Mouse (Mus musculus): Measurements from ENCODE around the gene Calm4. TPM values are rescaled to one million over a fixed set of nuclear protein-coding genes. Genes with fewer than 3 reads are reported as not detected.
"Not testable (repeated sequence)": the region's sequence is repeated elsewhere in the genome, so short reads cannot be mapped to it uniquely, and the experiment has no call there.

Gene Calm4
- polyA plus RNA-seq (2015; fragmentation: Nextera tagmentation; extraction: Ambion mirVana) = 0.20 and 0.64 TPM in 2 replicates

GRCm38 (mm10) chr13:3837312-3837807, at the start of gene Calm4:
Gene Calm4, plus strand, starts transcription at chr13:3837757.
- H3K4me2 ChIP-seq; H3K9me3 ChIP-seq (replicated peaks); H3K36me3 ChIP-seq; H3K9ac ChIP-seq; ATAC-seq (replicated peaks; ENCODE audit: insufficient number of reproducible peaks, insufficient read depth, low FRiP score, low read depth); H3K27me3 ChIP-seq; H3K4me3 ChIP-seq; H3K27ac ChIP-seq; H3K4me1 ChIP-seq (replicated peaks): not testable (repeated sequence)

GRCm38 (mm10) chr13:3788588-3788987, 49.0 kb upstream of the Calm4 start:
- ATAC-seq (replicated peaks; ENCODE audit: insufficient number of reproducible peaks, insufficient read depth, low FRiP score, low read depth) = no peak
- Histone ChIP-seq H3K4me3 (no peak overlapping the region), H3K27ac (no peak overlapping the region), H3K9me3 (replicated peaks) (no peaks in the 10 kb centered on the region), H3K9ac (no peak overlapping the region), H3K27me3 (no peaks in the 10 kb centered on the region), H3K4me2 (no peak overlapping the region), H3K36me3 (no peaks in the 10 kb centered on the region), H3K4me1 (replicated peaks) (peaks cover 6% of the 10 kb centered on the region)
- WGBS = 82% methylated on average over 2 of the region's 2 CpGs

GRCm38 (mm10) chr13:3789531-3789930, 48.0 kb upstream of the Calm4 start:
- Histone ChIP-seq H3K27me3 (no peaks in the 10 kb centered on the region), H3K36me3 (no peaks in the 10 kb centered on the region), H3K9ac (no peak overlapping the region), H3K4me2 (no peak overlapping the region), H3K4me1 (replicated peaks) (peaks cover 6% of the 10 kb centered on the region), H3K9me3 (replicated peaks) (no peaks in the 10 kb centered on the region), H3K27ac (no peak overlapping the region), H3K4me3 (no peak overlapping the region)
- ATAC-seq (replicated peaks; ENCODE audit: insufficient number of reproducible peaks, insufficient read depth, low FRiP score, low read depth) = no peak
- WGBS = 71% methylated on average over 2 of the region's 2 CpGs

- Histone ChIP-seq H3K4me1 (replicated peaks) (peaks cover 12% of the 10 kb centered on the region), H3K9me3 (replicated peaks) (no peaks in the 10 kb centered on the region), H3K4me2 (no peak overlapping the region), H3K9ac (no peak overlapping the region), H3K27ac (no peak overlapping the region), H3K36me3 (no peaks in the 10 kb centered on the region), H3K27me3 (no peaks in the 10 kb centered on the region), H3K4me3 (no peak overlapping the region)
- no peak for ATAC-seq (replicated peaks; ENCODE audit: insufficient number of reproducible peaks, insufficient read depth, low FRiP score, low read depth)
- WGBS = 71% methylated on average over 4 of the region's 4 CpGs
Observed at GRCm38 (mm10) chr13:3796649-3797048, 40.9 kb upstream of the Calm4 start.

GRCm38 (mm10) chr13:3798751-3799150, 38.8 kb upstream of the Calm4 start:
- no peaks in the 10 kb centered on the region for H3K36me3 ChIP-seq
- no peak overlapping the region for H3K4me2 ChIP-seq
- H3K4me3 ChIP-seq = no peak overlapping the region
- no peak for ATAC-seq (replicated peaks; ENCODE audit: insufficient number of reproducible peaks, insufficient read depth, low FRiP score, low read depth)
- no peaks in the 10 kb centered on the region for H3K27me3 ChIP-seq
- H3K27ac ChIP-seq = no peak overlapping the region
- H3K9me3 ChIP-seq (replicated peaks) = no peaks in the 10 kb centered on the region
- H3K4me1 ChIP-seq (replicated peaks) = peaks cover 12% of the 10 kb centered on the region
- no peak overlapping the region for H3K9ac ChIP-seq

GRCm38 (mm10) chr13:3799386-3799785, 38.2 kb upstream of the Calm4 start:
- Histone ChIP-seq H3K36me3 (no peaks in the 10 kb centered on the region), H3K27ac (peak overlapping the region; percentile 47; the same call in 1 of the 2 replicates), H3K4me1 (replicated peaks) (peaks cover 12% of the 10 kb centered on the region), H3K27me3 (no peaks in the 10 kb centered on the region), H3K9ac (no peak overlapping the region), H3K4me3 (no peak overlapping the region), H3K4me2 (peak overlapping the region; percentile 16; the same call in 1 of the 2 replicates), H3K9me3 (replicated peaks) (no peaks in the 10 kb centered on the region)
- 21% methylated on average over 3 of the region's 3 CpGs for WGBS
- ATAC-seq (replicated peaks; ENCODE audit: insufficient number of reproducible peaks, insufficient read depth, low FRiP score, low read depth) = no peak

- H3K4me3 ChIP-seq = no peak within 1 kb of the TSS
- no peaks in the 10 kb centered on the region for H3K27me3 ChIP-seq
- no peaks in the 10 kb centered on the region for H3K9me3 ChIP-seq (replicated peaks)
- H3K36me3 ChIP-seq = no peaks in the 10 kb centered on the region
- no peak for ATAC-seq (replicated peaks; ENCODE audit: insufficient number of reproducible peaks, insufficient read depth, low FRiP score, low read depth)
- H3K4me1 ChIP-seq (replicated peaks) = peaks cover 12% of the 10 kb centered on the region
- no peak within 1 kb of the TSS for H3K27ac ChIP-seq
- 84% methylated on average over 13 of the region's 13 CpGs for WGBS
- H3K4me2 ChIP-seq = no peak within 1 kb of the TSS
- H3K9ac ChIP-seq = no peak within 1 kb of the TSS
Observed at GRCm38 (mm10) chr13:3804186-3804585, 33.4 kb upstream of the Calm4 start, which contains the start of gene Calml3. Gene Calml3, minus strand, starts transcription at chr13:3804316.

GRCm38 (mm10) chr13:3805132-3805531, 32.4 kb upstream of the Calm4 start:
- no peak overlapping the region for H3K27ac ChIP-seq

GRCm38 (mm10) chr13:3805638-3806037, 31.9 kb upstream of the Calm4 start:
- Histone ChIP-seq H3K9me3 (replicated peaks) (no peaks in the 10 kb centered on the region), H3K27me3 (no peaks in the 10 kb centered on the region), H3K27ac (peak overlapping the region; percentile 35; the same call in 1 of the 2 replicates), H3K36me3 (no peaks in the 10 kb centered on the region), H3K9ac (no peak overlapping the region), H3K4me2 (no peak overlapping the region), H3K4me3 (no peak overlapping the region), H3K4me1 (replicated peaks) (peaks cover 6% of the 10 kb centered on the region; the same call in 1 of the 2 replicates)
- 61% methylated on average over 5 of the region's 5 CpGs for WGBS
- ATAC-seq (replicated peaks; ENCODE audit: insufficient number of reproducible peaks, insufficient read depth, low FRiP score, low read depth) = 0 out of 2 replicates have a peak, but pooled peaks have one; percentile 35

More at GRCm38 (mm10) chr13:3805132-3805531, 32.4 kb upstream of the Calm4 start:
- Histone ChIP-seq H3K4me2 (no peak overlapping the region), H3K4me3 (no peak overlapping the region), H3K4me1 (replicated peaks) (peaks cover 6% of the 10 kb centered on the region), H3K9ac (no peak overlapping the region), H3K9me3 (replicated peaks) (no peaks in the 10 kb centered on the region), H3K36me3 (no peaks in the 10 kb centered on the region), H3K27me3 (no peaks in the 10 kb centered on the region)
- 50% methylated on average over 2 of the region's 2 CpGs for WGBS
- no peak for ATAC-seq (replicated peaks; ENCODE audit: insufficient number of reproducible peaks, insufficient read depth, low FRiP score, low read depth)

- Histone ChIP-seq H3K9me3 (replicated peaks) (no peaks in the 10 kb centered on the region), H3K4me3 (no peak overlapping the region), H3K27ac (no peak overlapping the region), H3K9ac (no peak overlapping the region), H3K36me3 (no peaks in the 10 kb centered on the region), H3K4me1 (replicated peaks) (no peaks in the 10 kb centered on the region), H3K27me3 (no peaks in the 10 kb centered on the region), H3K4me2 (no peak overlapping the region)
- ATAC-seq (replicated peaks; ENCODE audit: insufficient number of reproducible peaks, insufficient read depth, low FRiP score, low read depth) = no peak
- 77% methylated on average over 7 of the region's 7 CpGs for WGBS
Observed at GRCm38 (mm10) chr13:3807131-3807827, 30.3 kb upstream of the Calm4 start.

- Histone ChIP-seq H3K9ac (no peak overlapping the region), H3K4me3 (no peak overlapping the region), H3K4me1 (replicated peaks) (no peaks in the 10 kb centered on the region), H3K4me2 (no peak overlapping the region), H3K27me3 (no peaks in the 10 kb centered on the region), H3K36me3 (no peaks in the 10 kb centered on the region), H3K27ac (no peak overlapping the region), H3K9me3 (replicated peaks) (no peaks in the 10 kb centered on the region)
- no peak for ATAC-seq (replicated peaks; ENCODE audit: insufficient number of reproducible peaks, insufficient read depth, low FRiP score, low read depth)
- WGBS = 61% methylated on average over 5 of the region's 5 CpGs
Observed at GRCm38 (mm10) chr13:3818012-3818739, 19.4 kb upstream of the Calm4 start.
